Mouse (Mus musculus): ENCODE results near the gene Dapk2.

DNA sequence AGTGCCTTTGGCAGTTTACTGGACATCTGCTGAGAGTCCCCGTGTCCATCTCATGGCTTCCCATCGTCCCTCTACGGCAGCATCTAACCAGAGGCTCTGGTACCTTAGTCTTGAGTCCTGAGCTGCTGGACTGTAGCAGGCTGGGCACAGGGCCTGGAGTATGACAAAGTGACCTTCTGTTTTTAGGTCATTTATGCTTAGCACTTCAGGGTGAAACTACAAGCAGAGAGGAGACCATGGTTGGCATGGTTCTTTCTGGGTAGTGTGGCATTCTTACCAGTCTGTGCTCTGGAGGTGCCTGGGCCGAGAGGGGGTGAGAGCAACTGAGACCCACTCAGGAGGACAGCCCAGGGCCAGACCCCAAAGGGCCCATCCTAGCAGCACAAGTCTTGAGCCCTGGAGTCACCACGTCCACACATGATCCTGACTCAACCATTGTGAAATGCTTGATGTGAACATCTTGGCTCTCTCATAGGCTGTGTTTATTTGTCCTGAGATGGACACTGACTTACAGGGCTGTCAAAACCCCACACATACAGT is 15.4 kb downstream of the Dapk2 start:
- TF ChIP-seq CTCF (IDR thresholded peaks at IDR 0.05; ENCODE audit: insufficient read depth, low read length), result no peak
- TF ChIP-seq POLR2A (IDR thresholded peaks at IDR 0.05; ENCODE audit: borderline replicate concordance, extremely low read depth, low read depth, low read length), result no peak
